Mouse (Mus musculus) intestine, embryonic 15.5 days (tissue): Measurements from ENCODE around the gene Pam. TPM values are rescaled to one million over a fixed set of nuclear protein-coding genes. Genes with fewer than 3 reads are reported as not detected.

ENCODE experiments used
- ATAC-seq: fragments of 200-750 bp; cut with Nextera tagmentation; 2 replicates; pipeline ENCODE4 v1.8.0; 2017; ENCODE audit warnings: moderate TSS enrichment, moderate library complexity
- H3K27ac ChIP-seq: fragments of 300-500 bp; sonication (generic); 2 replicates; pipeline ENCODE4 v1.5.1; 2015; ENCODE audit warnings: mild to moderate bottlenecking, inconsistent platforms
- H3K27me3 ChIP-seq: fragments of 300-500 bp; sonication (generic); replicated peaks from 2 replicates; pipeline ENCODE4 v1.6.1; 2015; ENCODE audit warnings: inconsistent platforms
- H3K36me3 ChIP-seq: fragments of 300-500 bp; sonication (generic); 2 replicates; pipeline ENCODE4 v1.6.1; 2015; ENCODE audit warnings: inconsistent platforms
- H3K4me1 ChIP-seq: fragments of 300-500 bp; sonication (generic); replicated peaks from 2 replicates; pipeline ENCODE4 v1.6.1; 2015; ENCODE audit warnings: inconsistent platforms
- H3K4me2 ChIP-seq: fragments of 300-500 bp; sonication (generic); replicated peaks from 2 replicates; pipeline ENCODE4 v1.6.1; 2015; ENCODE audit warnings: mild to moderate bottlenecking, inconsistent platforms
- H3K4me3 ChIP-seq: fragments of 300-500 bp; sonication (generic); replicated peaks from 2 replicates; pipeline ENCODE4 v1.5.1; 2015; ENCODE audit warnings: inconsistent platforms
- H3K9ac ChIP-seq: fragments of 300-500 bp; sonication (generic); 2 replicates; pipeline ENCODE4 v1.6.1; 2015; ENCODE audit warnings: inconsistent platforms
- H3K9me3 ChIP-seq: fragments of 300-500 bp; sonication (generic); 2 replicates; pipeline ENCODE4 v1.6.1; 2016; ENCODE audit warnings: inconsistent platforms
- WGBS: fragments of 180-500 bp; shearing (Covaris S2); methylation state at CpG from one replicate; pipeline ENCODE4 v1.1.7; 2015; 5-methylcytosine and 5-hydroxymethylcytosine counted together
- polyA plus RNA-seq: library from polyadenylated mRNA; unstranded; fragments of >200 nt; fragmentation: Nextera tagmentation; extraction: Ambion mirVana; gene quantifications from 2 replicates; pipeline ENCODE4 v1.2.1, GENCODE M21; 2015

Gene Pam
- polyA plus RNA-seq, 1 experiment from 2014 or later: 60.8 TPM

GRCm38 (mm10) chr1:97943402-97943801 lies 152.0 kb downstream of the Pam start:
- Histone ChIP-seq H3K36me3 (no peaks in the 10 kb centered on the region), H3K27me3 (no peaks in the 10 kb centered on the region), H3K4me2 (no peak overlapping the region), H3K4me3 (no peak overlapping the region), H3K9me3 (no peaks in the 10 kb centered on the region), H3K4me1 (no peaks in the 10 kb centered on the region), H3K27ac (no peak overlapping the region), H3K9ac (no peak overlapping the region)
- ATAC-seq: no peak
- 81% methylated on average over 4 of the region's 4 CpGs for WGBS

GRCm38 (mm10) chr1:97942966-97943365 lies 152.5 kb downstream of the Pam start:
- 40% methylated on average over 2 of the region's 2 CpGs for WGBS
- no peaks in the 10 kb centered on the region for H3K4me1 ChIP-seq
- no peak overlapping the region for H3K27ac ChIP-seq
- H3K27me3 ChIP-seq: no peaks in the 10 kb centered on the region
- H3K9ac ChIP-seq: no peak overlapping the region
- H3K9me3 ChIP-seq: no peaks in the 10 kb centered on the region
- H3K36me3 ChIP-seq: no peaks in the 10 kb centered on the region
- no peak overlapping the region for H3K4me2 ChIP-seq
- no peak for ATAC-seq
- H3K4me3 ChIP-seq: no peak overlapping the region

- Histone ChIP-seq H3K4me3 (no peak overlapping the region), H3K4me2 (no peak overlapping the region), H3K27me3 (no peaks in the 10 kb centered on the region), H3K36me3 (no peaks in the 10 kb centered on the region), H3K4me1 (no peaks in the 10 kb centered on the region), H3K27ac (no peak overlapping the region), H3K9me3 (no peaks in the 10 kb centered on the region), H3K9ac (no peak overlapping the region)
- ATAC-seq: no peak
- 85% methylated on average over 3 of the region's 3 CpGs for WGBS
Measured at GRCm38 (mm10) chr1:97938586-97938985, 156.9 kb downstream of the Pam start.

- no peak overlapping the region for H3K27ac ChIP-seq
- H3K9me3 ChIP-seq: no peaks in the 10 kb centered on the region
- no peak for ATAC-seq
- WGBS: 44% methylated on average over 3 of the region's 3 CpGs
- no peaks in the 10 kb centered on the region for H3K4me1 ChIP-seq
- H3K27me3 ChIP-seq: no peaks in the 10 kb centered on the region
- no peak overlapping the region for H3K9ac ChIP-seq
- H3K4me2 ChIP-seq: no peak overlapping the region
- no peak overlapping the region for H3K4me3 ChIP-seq
- no peaks in the 10 kb centered on the region for H3K36me3 ChIP-seq
Measured at GRCm38 (mm10) chr1:97938053-97938452, 157.4 kb downstream of the Pam start.

DNA sequence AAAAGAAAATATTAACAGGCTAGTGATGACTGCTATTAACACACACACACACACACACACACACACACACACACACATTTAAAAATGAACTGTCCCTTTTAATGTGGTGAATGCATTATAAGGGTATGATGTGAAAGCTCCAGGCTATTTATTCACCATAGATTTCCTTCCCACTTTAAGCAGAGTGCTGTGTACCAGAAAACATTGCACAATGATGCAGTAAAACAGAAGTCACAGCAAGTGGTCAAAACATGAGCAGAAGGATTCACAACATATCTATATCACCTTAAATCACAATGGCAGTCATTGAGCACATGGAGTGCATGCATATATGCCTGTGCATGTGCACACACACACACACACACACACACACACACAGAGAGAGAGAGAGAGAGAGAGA lies 160.5 kb downstream of the Pam start:
- no peak overlapping the region for H3K9ac ChIP-seq
- no peak for ATAC-seq
- no peaks in the 10 kb centered on the region for H3K27me3 ChIP-seq
- H3K9me3 ChIP-seq: no peaks in the 10 kb centered on the region
- H3K4me3 ChIP-seq: no peak overlapping the region
- H3K27ac ChIP-seq: no peak overlapping the region
- H3K4me1 ChIP-seq: no peaks in the 10 kb centered on the region
- no peaks in the 10 kb centered on the region for H3K36me3 ChIP-seq
- H3K4me2 ChIP-seq: no peak overlapping the region

DNA sequence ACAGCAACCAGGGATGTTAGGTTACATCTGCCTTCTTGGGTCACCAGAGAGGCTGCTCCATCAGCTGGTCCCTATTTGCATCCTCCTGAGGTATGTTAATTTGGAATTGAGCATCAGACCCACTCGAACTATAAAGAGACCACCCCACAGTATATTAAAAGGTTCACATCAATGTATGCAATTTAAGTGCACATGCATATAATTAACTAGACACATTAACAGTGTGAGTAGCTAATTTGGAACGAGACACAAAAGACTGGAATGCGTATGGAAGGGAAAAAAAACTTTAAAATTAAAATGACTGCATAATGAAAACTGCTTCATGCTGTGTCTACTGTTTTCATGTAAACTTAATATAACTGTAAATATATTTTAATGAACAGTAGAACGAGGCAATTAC lies 164.2 kb downstream of the Pam start:
- 89% methylated on average over 4 of the region's 4 CpGs for WGBS
- H3K4me3 ChIP-seq: no peak overlapping the region

DNA sequence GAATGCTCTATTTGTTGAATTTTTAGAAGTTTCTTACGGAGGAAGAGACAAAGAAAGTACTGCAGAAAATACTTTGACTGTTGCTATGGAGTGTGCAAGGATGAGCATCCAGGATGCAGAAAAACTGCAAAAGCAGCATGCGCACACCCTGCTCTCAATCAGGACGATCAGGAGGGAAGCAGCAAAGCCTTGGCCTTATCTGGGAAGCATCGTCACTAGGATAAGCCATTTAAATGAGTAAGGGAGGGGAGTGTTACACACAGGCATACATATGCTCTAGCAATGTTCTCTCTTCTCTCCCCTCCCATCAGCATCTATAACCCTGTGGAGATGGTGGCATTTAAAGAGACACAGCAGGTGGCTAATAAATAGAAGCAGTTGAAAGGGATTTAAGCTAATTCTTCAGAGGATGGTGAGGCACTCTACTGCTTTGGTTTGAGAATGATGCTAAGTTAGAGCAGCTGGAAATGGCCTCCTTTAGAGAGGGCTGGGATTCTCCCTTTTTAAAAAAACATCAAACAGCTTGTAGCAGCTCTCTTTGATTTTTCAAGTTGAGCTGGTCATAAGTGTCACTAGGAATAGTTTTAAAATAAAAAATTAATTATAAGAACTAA lies 165.9 kb downstream of the Pam start:
- H3K4me3 ChIP-seq: no peak overlapping the region
- no peak overlapping the region for H3K27ac ChIP-seq
- no peak overlapping the region for H3K9ac ChIP-seq
- H3K4me1 ChIP-seq: no peaks in the 10 kb centered on the region
- H3K27me3 ChIP-seq: no peaks in the 10 kb centered on the region
- H3K9me3 ChIP-seq: no peaks in the 10 kb centered on the region
- ATAC-seq: no peak
- H3K36me3 ChIP-seq: no peaks in the 10 kb centered on the region
- whole genome bisulfite sequencing: 74% methylated on average over 4 of the region's 4 CpGs
- H3K4me2 ChIP-seq: no peak overlapping the region

More for the DNA sequence above, 164.2 kb downstream of the Pam start:
- Histone ChIP-seq H3K27me3 (no peaks in the 10 kb centered on the region), H3K27ac (no peak overlapping the region), H3K36me3 (no peaks in the 10 kb centered on the region), H3K4me2 (no peak overlapping the region), H3K9ac (no peak overlapping the region), H3K4me1 (no peaks in the 10 kb centered on the region), H3K9me3 (no peaks in the 10 kb centered on the region)
- ATAC-seq: no peak

- Histone ChIP-seq H3K27me3 (no peaks in the 10 kb centered on the region), H3K4me3 (no peak overlapping the region), H3K4me1 (no peaks in the 10 kb centered on the region), H3K27ac (no peak overlapping the region), H3K4me2 (no peak overlapping the region), H3K9me3 (no peaks in the 10 kb centered on the region), H3K36me3 (no peaks in the 10 kb centered on the region), H3K9ac (no peak overlapping the region)
- ATAC-seq: peak; percentile 34; the same call in 1 of the 2 replicates
- WGBS: 80% methylated on average over 7 of the region's 7 CpGs
Measured at GRCm38 (mm10) chr1:97926789-97927188, 168.7 kb downstream of the Pam start.

GRCm38 (mm10) chr1:97926017-97926540 lies 169.4 kb downstream of the Pam start:
- Histone ChIP-seq H3K27me3 (no peaks in the 10 kb centered on the region), H3K4me1 (no peaks in the 10 kb centered on the region), H3K27ac (no peak overlapping the region), H3K9me3 (no peaks in the 10 kb centered on the region), H3K9ac (no peak overlapping the region), H3K4me3 (no peak overlapping the region), H3K36me3 (no peaks in the 10 kb centered on the region), H3K4me2 (no peak overlapping the region)
- 64% methylated on average over 2 of the region's 2 CpGs for WGBS
- ATAC-seq: no peak

GRCm38 (mm10) chr1:97922395-97922794 lies 173.1 kb downstream of the Pam start:
- no peak overlapping the region for H3K4me2 ChIP-seq
- H3K9ac ChIP-seq: no peak overlapping the region
- H3K4me1 ChIP-seq: 0 out of 2 replicates have a peak, but pooled peaks cover 2% of the 10 kb centered on the region
- WGBS: 73% methylated on average over 6 of the region's 6 CpGs
- H3K36me3 ChIP-seq: no peaks in the 10 kb centered on the region
- H3K27ac ChIP-seq: no peak overlapping the region
- H3K27me3 ChIP-seq: no peaks in the 10 kb centered on the region
- H3K4me3 ChIP-seq: no peak overlapping the region
- no peaks in the 10 kb centered on the region for H3K9me3 ChIP-seq
- ATAC-seq: no peak

DNA sequence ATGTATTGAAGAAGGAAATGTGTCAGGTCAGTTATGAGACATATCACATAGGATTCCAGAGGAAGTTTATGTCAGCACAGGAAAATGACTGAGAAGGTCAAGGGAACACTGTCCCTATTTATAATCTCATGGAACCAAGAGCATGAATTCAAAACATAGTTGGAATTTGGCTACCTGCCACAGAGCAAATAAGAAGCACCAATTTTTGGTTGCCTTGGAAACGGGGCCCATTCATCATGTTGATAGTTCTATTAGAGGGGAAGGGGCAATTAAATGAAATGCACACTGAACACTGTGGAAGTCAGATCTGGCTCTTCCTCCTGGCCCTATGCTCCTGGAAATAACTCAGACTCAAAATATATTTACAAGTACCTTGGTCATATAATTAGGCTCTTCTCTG lies 173.6 kb downstream of the Pam start:
- 0 out of 2 replicates have a peak, but pooled peaks cover 2% of the 10 kb centered on the region for H3K4me1 ChIP-seq
- no peak for ATAC-seq
- no peak overlapping the region for H3K4me2 ChIP-seq
- H3K27ac ChIP-seq: no peak overlapping the region
- no peaks in the 10 kb centered on the region for H3K9me3 ChIP-seq
- no peaks in the 10 kb centered on the region for H3K27me3 ChIP-seq
- H3K9ac ChIP-seq: no peak overlapping the region
- H3K36me3 ChIP-seq: no peaks in the 10 kb centered on the region
- H3K4me3 ChIP-seq: no peak overlapping the region
- WGBS: 74% methylated on average over 1 of the region's 1 CpGs

- no peak overlapping the region for H3K9ac ChIP-seq
- 23% methylated on average over 8 of the region's 8 CpGs for WGBS
Measured at GRCm38 (mm10) chr1:97918495-97918894, 177.0 kb downstream of the Pam start.

GRCm38 (mm10) chr1:97916971-97917234 lies 178.5 kb downstream of the Pam start:
- no peaks in the 10 kb centered on the region for H3K9me3 ChIP-seq
- WGBS: 89% methylated on average over 2 of the region's 2 CpGs
- H3K27ac ChIP-seq: no peak overlapping the region
- no peaks in the 10 kb centered on the region for H3K27me3 ChIP-seq
- 0 out of 2 replicates have a peak, but pooled peaks cover 2% of the 10 kb centered on the region for H3K4me1 ChIP-seq
- H3K36me3 ChIP-seq: no peaks in the 10 kb centered on the region
- ATAC-seq: no peak
- H3K4me2 ChIP-seq: no peak overlapping the region
- no peak overlapping the region for H3K4me3 ChIP-seq
- no peak overlapping the region for H3K9ac ChIP-seq

More at GRCm38 (mm10) chr1:97918495-97918894, 177.0 kb downstream of the Pam start:
- Histone ChIP-seq H3K27me3 (no peaks in the 10 kb centered on the region), H3K36me3 (no peaks in the 10 kb centered on the region), H3K4me3 (no peak overlapping the region), H3K9me3 (no peaks in the 10 kb centered on the region), H3K27ac (no peak overlapping the region), H3K4me2 (no peak overlapping the region), H3K4me1 (0 out of 2 replicates have a peak, but pooled peaks cover 2% of the 10 kb centered on the region)
- ATAC-seq: peak; percentile 86
